Mouse (Mus musculus): Measurements from ENCODE around the gene Tnks2.
"Not testable (repeated sequence)": the region's sequence is repeated elsewhere in the genome, so short reads cannot be mapped to it uniquely, and the experiment has no call there.

Tnks2 gene

GRCm38 (mm10) chr19:36833788-36834531, at the start of gene Tnks2:
Gene Tnks2, plus strand, starts transcription at chr19:36834232.
- DNase-seq (ENCODE audit: low spot score in 2 of 2), result peak; percentile 98 to 99

- peak in 1 of 2 experiments; percentile 63 for DNase-seq (ENCODE audit: low spot score in 2 of 2)
Observed at GRCm38 (mm10) chr19:36789873-36790733, 43.9 kb upstream of the Tnks2 start.

- DNase-seq (ENCODE audit: low spot score in 2 of 2), result peak in 1 of 2 experiments; percentile 62
Observed at GRCm38 (mm10) chr19:36792589-36792988, 41.4 kb upstream of the Tnks2 start.

GRCm38 (mm10) chr19:36793450-36793849, 40.6 kb upstream of the Tnks2 start:
- DNase-seq (ENCODE audit: low spot score in 2 of 2), result no peak

- DNase-seq (ENCODE audit: low spot score in 2 of 2), result no peak
Observed at GRCm38 (mm10) chr19:36794008-36794407, 40.0 kb upstream of the Tnks2 start.

GRCm38 (mm10) chr19:36795277-36795676, 38.8 kb upstream of the Tnks2 start:
- DNase-seq (ENCODE audit: low spot score in 2 of 2), result no peak

GRCm38 (mm10) chr19:36796931-36797330, 37.1 kb upstream of the Tnks2 start:
- DNase-seq (ENCODE audit: low spot score in 2 of 2), result no peak

- DNase-seq (ENCODE audit: low spot score in 2 of 2), result no peak
Observed at GRCm38 (mm10) chr19:36800288-36800687, 33.7 kb upstream of the Tnks2 start.

- DNase-seq (ENCODE audit: low spot score in 2 of 2), result no peak
Observed at GRCm38 (mm10) chr19:36801856-36802641, 32.0 kb upstream of the Tnks2 start.

GRCm38 (mm10) chr19:36803403-36803802, 30.6 kb upstream of the Tnks2 start:
- DNase-seq (ENCODE audit: low spot score in 2 of 2), result no peak

GRCm38 (mm10) chr19:36806842-36807241, 27.2 kb upstream of the Tnks2 start:
- no peak for DNase-seq (ENCODE audit: low spot score in 2 of 2)

GRCm38 (mm10) chr19:36808426-36809105, 25.5 kb upstream of the Tnks2 start:
- no peak for DNase-seq (ENCODE audit: low spot score in 2 of 2)

- no peak for DNase-seq (ENCODE audit: low spot score in 2 of 2)
Observed at GRCm38 (mm10) chr19:36809476-36810168, 24.4 kb upstream of the Tnks2 start.

- no peak for DNase-seq (ENCODE audit: low spot score in 2 of 2)
Observed at GRCm38 (mm10) chr19:36812011-36812410, 22.0 kb upstream of the Tnks2 start.

- no peak for DNase-seq (ENCODE audit: low spot score in 2 of 2)
Observed at GRCm38 (mm10) chr19:36815396-36816271, 18.4 kb upstream of the Tnks2 start.

- no peak for DNase-seq (ENCODE audit: low spot score in 2 of 2)
Observed at GRCm38 (mm10) chr19:36818141-36818885, 15.7 kb upstream of the Tnks2 start.

- DNase-seq (ENCODE audit: low spot score in 2 of 2), result no peak
Observed at GRCm38 (mm10) chr19:36819199-36819598, 14.8 kb upstream of the Tnks2 start.

GRCm38 (mm10) chr19:36820469-36820868, 13.6 kb upstream of the Tnks2 start:
- no peak for DNase-seq (ENCODE audit: low spot score in 2 of 2)

GRCm38 (mm10) chr19:36821301-36821700, 12.7 kb upstream of the Tnks2 start:
- DNase-seq (ENCODE audit: low spot score in 2 of 2), result not testable (repeated sequence)
